Comparison of ENCODE assay signal across 8 mouse cellular contexts in the genomic region with DNA sequence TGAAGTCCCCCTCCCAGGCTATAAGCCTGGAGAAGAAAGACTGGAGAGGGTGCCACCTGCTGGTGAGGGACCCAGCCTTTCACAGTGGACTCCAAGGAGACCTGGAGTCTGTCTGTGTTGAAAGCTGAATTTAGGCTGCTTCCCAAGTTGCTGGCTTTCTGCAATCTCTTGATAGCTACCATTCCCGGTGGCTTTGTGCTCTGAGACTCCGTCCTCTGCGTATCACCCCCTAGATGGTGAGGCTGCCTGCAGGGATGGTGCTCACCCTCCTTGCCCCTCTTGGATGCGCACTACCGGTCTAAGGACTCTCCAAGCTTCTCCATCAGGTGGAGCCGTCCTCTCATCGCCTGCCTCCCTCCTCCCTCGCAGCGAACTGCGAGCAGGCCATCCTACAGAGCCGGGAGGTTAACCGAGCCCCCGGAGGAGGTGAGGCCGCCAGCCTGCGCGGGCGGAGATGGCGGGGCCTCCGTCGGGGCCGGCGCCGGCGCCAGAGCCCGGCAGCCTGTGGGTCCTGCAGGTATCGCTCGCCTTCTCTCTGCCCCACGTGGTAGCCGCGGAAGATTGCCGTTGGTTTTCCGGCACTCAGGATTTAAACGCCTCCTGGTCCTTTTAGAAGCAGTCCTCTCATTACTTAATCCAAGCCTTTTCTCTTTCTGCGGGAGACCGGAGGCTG. TPM values are rescaled to one million over a fixed set of nuclear protein-coding genes. Genes with fewer than 3 reads are reported as not detected.
A peak's percentile ranks its signal among the peaks of the same experiment; 100 is the strongest.
DNase-seq lines count a peak whose midpoint lies in the region; ATAC-seq and TF ChIP-seq lines count a peak whose summit lies in the region.

A gene (plus strand): TSS at position 136 of the 673 bp plus-strand sequence.

- peak within 1 kb of the TSS; percentile 51 for H3K4me3 ChIP-seq in hindbrain, postnatal 0 days (ENCODE audit: low read length)

- H3K27ac ChIP-seq in hindbrain, postnatal 0 days = peak within 1 kb of the TSS; percentile 69

- no peaks in the 10 kb centered on the region for H3K36me3 ChIP-seq in hindbrain, postnatal 0 days (ENCODE audit: insufficient read depth, low read length)

- WGBS in hindbrain, postnatal 0 days = 0% methylated on average over 33 of the region's 35 CpGs

- DNase-seq in adrenal gland, adult (ENCODE audit: inconsistent age in 2 of 2, low spot score in 1 of 2) = peak; percentile 40 to 86
- peak; percentile 84 to 85 for DNase-seq in cerebellum, postnatal 36 days
- DNase-seq in frontal cortex, postnatal 25 days (ENCODE audit: low spot score in 2 of 2) = peak; percentile 72 to 76
- peak; percentile 85 for DNase-seq in hindbrain, postnatal 0 days (ENCODE audit: low spot score)
- DNase-seq in left cerebral cortex, adult 18-20 months (ENCODE audit: low spot score in 2 of 2) = peak; percentile 83 to 84
- peak; percentile 15 for DNase-seq in lung, postnatal 25 days (ENCODE audit: low spot score)
- peak; percentile 87 to 92 for DNase-seq in right cerebral cortex, adult 2 months (ENCODE audit: low spot score in 2 of 2)
- no peak for DNase-seq in thymus, postnatal 25 days

- no peaks in the 10 kb centered on the region for H3K4me1 ChIP-seq in hindbrain, postnatal 0 days (ENCODE audit: insufficient read depth, low read length)

- TF ChIP-seq CTCF in hindbrain, postnatal 0 days (IDR thresholded peaks at IDR 0.05; ENCODE audit: low read depth) = peak; percentile 75

- peak within 1 kb of the TSS; percentile 75 for H3K4me2 ChIP-seq in hindbrain, postnatal 0 days (ENCODE audit: low read depth, low read length)

- peak; percentile 74 for ATAC-seq in hindbrain, postnatal 0 days

- peak within 1 kb of the TSS; percentile 55 for H3K9ac ChIP-seq in hindbrain, postnatal 0 days (replicated peaks; ENCODE audit: low read length)

- H3K9me3 ChIP-seq in hindbrain, postnatal 0 days (ENCODE audit: low read length) = no peaks in the 10 kb centered on the region

- no peaks in the 10 kb centered on the region for H3K27me3 ChIP-seq in hindbrain, postnatal 0 days (ENCODE audit: insufficient read depth, low read length)

RNA-seq across cellular contexts. Expression of the gene that starts here (rescaled TPM):
- 34.9 and 40.6 TPM in 2 replicates for total RNA-seq in hindbrain, postnatal 0 days (2014; rRNA removed)
- polyA plus RNA-seq in hindbrain, postnatal 0 days (2015; fragmentation: Nextera tagmentation; extraction: Ambion mirVana) = 44.5 and 44.9 TPM in 2 replicates
- total RNA-seq in left cerebral cortex, adult 18-20 months (2021) = 10 to 100 TPM; 48.3 to 53.3 TPM
